Mouse (Mus musculus) midbrain, postnatal 0 days (tissue): ENCODE measurements around the gene Tbk1. TPM values are rescaled to one million over a fixed set of nuclear protein-coding genes. Genes with fewer than 3 reads are reported as not detected.

Experiments used
- ATAC-seq: fragments of 200-750 bp; cut with Nextera tagmentation; 2 replicates; pipeline ENCODE4 v1.8.0; 2017; ENCODE audit warnings: moderate number of reproducible peaks, mild to moderate bottlenecking, moderate TSS enrichment, moderate library complexity; ENCODE audit not compliant: low FRiP score
- DNase-seq: peaks from one replicate; pipeline ENCODE4 v3.0.0-alpha.2; 2015; ENCODE audit warnings: low spot score
- H3K27ac ChIP-seq: fragments of 300-500 bp; sonication (generic); 2 replicates; pipeline ENCODE4 v1.5.1; 2014; ENCODE audit warnings: low read depth, mild to moderate bottlenecking, low read length, mixed read lengths
- H3K27me3 ChIP-seq: fragments of 300-500 bp; sonication (generic); 2 replicates; pipeline ENCODE4 v1.6.1; 2014; ENCODE audit warnings: low read length, control low read depth, mixed read lengths; ENCODE audit not compliant: insufficient read depth
- H3K36me3 ChIP-seq: fragments of 300-500 bp; sonication (generic); 2 replicates; pipeline ENCODE4 v1.6.1; 2014; ENCODE audit warnings: low read length, control low read depth, mixed read lengths; ENCODE audit not compliant: insufficient read depth
- H3K4me1 ChIP-seq: fragments of 300-500 bp; sonication (generic); 2 replicates; pipeline ENCODE4 v1.6.1; 2014; ENCODE audit warnings: mild to moderate bottlenecking, control low read depth, antibody characterized with exemption, low read length, mixed read lengths; ENCODE audit not compliant: insufficient read depth
- H3K4me2 ChIP-seq: fragments of 300-500 bp; sonication (generic); 2 replicates; pipeline ENCODE4 v1.6.1; 2014; ENCODE audit warnings: low read depth, mild to moderate bottlenecking, low read length, mixed read lengths; ENCODE audit not compliant: poor library complexity, severe bottlenecking
- H3K4me3 ChIP-seq: fragments of 300-500 bp; sonication (generic); 2 replicates; pipeline ENCODE4 v1.5.1; 2014; ENCODE audit warnings: low read depth, mild to moderate bottlenecking, low read length, moderate library complexity
- H3K9ac ChIP-seq: fragments of 300-500 bp; sonication (generic); replicated peaks from 2 replicates; pipeline ENCODE4 v1.6.1; 2014; ENCODE audit warnings: mild to moderate bottlenecking, low read length, moderate library complexity, mixed read lengths; ENCODE audit not compliant: poor library complexity, severe bottlenecking
- H3K9me3 ChIP-seq: fragments of 300-500 bp; sonication (generic); 2 replicates; pipeline ENCODE4 v1.6.1; 2016; ENCODE audit warnings: low read length, control low read depth
- CTCF ChIP-seq: IDR thresholded peaks from 2 replicates; pipeline ENCODE4 v1.5.1; 2016; ENCODE audit warnings: antibody characterized with exemption, mild to moderate bottlenecking
- whole genome bisulfite sequencing: fragments of 180-500 bp; shearing (Covaris S2); extraction: QIAGEN DNeasy Blood & Tissue Kit; methylation state at CpG from one replicate; pipeline ENCODE4 v1.1.7; 2014; 5-methylcytosine and 5-hydroxymethylcytosine counted together
- polyA plus RNA-seq: library from polyadenylated mRNA; unstranded; fragments of >200 nt; fragmentation: Nextera tagmentation; extraction: Ambion mirVana; gene quantifications from 2 replicates; pipeline ENCODE4 v1.2.1, GENCODE M21; 2015
- total RNA-seq: library from RNA; depleted of rRNA; stranded (reverse); fragments of >200 nt; gene quantifications from 2 replicates; pipeline ENCODE4 v1.2.3, GENCODE M21; 2014

Tbk1 gene
- total and polyA plus RNA-seq, 2 experiments from 2014 or later = 16.5 to 24.8 TPM

GRCm38 (mm10) chr10:121626186-121626882 lies 39.7 kb upstream of the Tbk1 start, which contains the start of gene Xpot:
Gene Xpot (minus strand): TSS chr10:121626332.
- peaks cover 4% of the 10 kb centered on the region; the same call in 1 of the 2 replicates for H3K36me3 ChIP-seq
- no peaks in the 10 kb centered on the region for H3K27me3 ChIP-seq
- no peaks in the 10 kb centered on the region for H3K4me1 ChIP-seq
- peak within 1 kb of the TSS; percentile 85 for H3K4me3 ChIP-seq
- DNase-seq = peak; percentile 98
- peak within 1 kb of the TSS; percentile 74 for H3K9ac ChIP-seq
- peak within 1 kb of the TSS; percentile 77 for H3K4me2 ChIP-seq
- under 1% methylated on average over 67 of the region's 70 CpGs for WGBS
- TF ChIP-seq CTCF = no peak
- peak; percentile 99 for ATAC-seq
- H3K27ac ChIP-seq = peak within 1 kb of the TSS; percentile 87
- H3K9me3 ChIP-seq = no peaks in the 10 kb centered on the region

GRCm38 (mm10) chr10:121625407-121626185 lies 39.0 kb upstream of the Tbk1 start:
- no peaks in the 10 kb centered on the region for H3K4me1 ChIP-seq
- no peaks in the 10 kb centered on the region for H3K27me3 ChIP-seq
- peak overlapping the region; percentile 87 for H3K27ac ChIP-seq
- H3K4me2 ChIP-seq = peak overlapping the region; percentile 77
- peak; percentile 24 for DNase-seq
- H3K9me3 ChIP-seq = no peaks in the 10 kb centered on the region
- under 1% methylated on average over 32 of the region's 41 CpGs for WGBS
- H3K9ac ChIP-seq = peak overlapping the region; percentile 74
- H3K36me3 ChIP-seq = peaks cover 7% of the 10 kb centered on the region; the same call in 1 of the 2 replicates
- H3K4me3 ChIP-seq = peak overlapping the region; percentile 85
- no peak for ATAC-seq
- no peak; the same call in 1 of the 2 replicates for TF ChIP-seq CTCF

GRCm38 (mm10) chr10:121625006-121625405 lies 38.4 kb upstream of the Tbk1 start:
- Histone ChIP-seq H3K36me3 (peaks cover 7% of the 10 kb centered on the region; the same call in 1 of the 2 replicates), H3K9me3 (no peaks in the 10 kb centered on the region), H3K27me3 (no peaks in the 10 kb centered on the region), H3K4me2 (peak overlapping the region; percentile 77), H3K4me3 (peak overlapping the region; percentile 85), H3K9ac (peak overlapping the region; percentile 74; the same call in 1 of the 2 replicates), H3K27ac (no peak overlapping the region), H3K4me1 (no peaks in the 10 kb centered on the region)
- DNase-seq = no peak
- ATAC-seq = no peak
- no peak for TF ChIP-seq CTCF
- WGBS = 13% methylated on average over 9 of the region's 9 CpGs

- H3K9ac ChIP-seq = no peak overlapping the region
- peaks cover 7% of the 10 kb centered on the region; the same call in 1 of the 2 replicates for H3K36me3 ChIP-seq
- H3K4me3 ChIP-seq = no peak overlapping the region
- TF ChIP-seq CTCF = no peak
- H3K9me3 ChIP-seq = no peaks in the 10 kb centered on the region
- ATAC-seq (no peak), DNase-seq (no peak)
- WGBS = 83% methylated on average over 7 of the region's 7 CpGs
- no peaks in the 10 kb centered on the region for H3K27me3 ChIP-seq
- no peak overlapping the region for H3K27ac ChIP-seq
- no peak overlapping the region for H3K4me2 ChIP-seq
- H3K4me1 ChIP-seq = no peaks in the 10 kb centered on the region
Observed at GRCm38 (mm10) chr10:121623670-121624069, 37.1 kb upstream of the Tbk1 start.

- WGBS = 90% methylated on average over 6 of the region's 6 CpGs
- no peak for DNase-seq
- H3K36me3 ChIP-seq = peaks cover 16% of the 10 kb centered on the region
Observed at GRCm38 (mm10) chr10:121622431-121622830, 35.8 kb upstream of the Tbk1 start.

GRCm38 (mm10) chr10:121615935-121616334 lies 29.3 kb upstream of the Tbk1 start:
- no peaks in the 10 kb centered on the region for H3K9me3 ChIP-seq
- ATAC-seq = no peak
- no peak overlapping the region for H3K4me3 ChIP-seq
- H3K4me1 ChIP-seq = no peaks in the 10 kb centered on the region
- H3K36me3 ChIP-seq = peaks cover 44% of the 10 kb centered on the region
- H3K27ac ChIP-seq = no peak overlapping the region
- H3K9ac ChIP-seq = no peak overlapping the region
- H3K4me2 ChIP-seq = no peak overlapping the region
- no peak for TF ChIP-seq CTCF
- no peaks in the 10 kb centered on the region for H3K27me3 ChIP-seq
- no peak for DNase-seq
- 44% methylated on average over 7 of the region's 7 CpGs for WGBS

More at GRCm38 (mm10) chr10:121622431-121622830, 35.8 kb upstream of the Tbk1 start:
- H3K4me3 ChIP-seq = no peak overlapping the region
- TF ChIP-seq CTCF = no peak
- H3K4me1 ChIP-seq = no peaks in the 10 kb centered on the region
- H3K27ac ChIP-seq = no peak overlapping the region
- H3K27me3 ChIP-seq = no peaks in the 10 kb centered on the region
- no peak overlapping the region for H3K9ac ChIP-seq
- no peaks in the 10 kb centered on the region for H3K9me3 ChIP-seq
- H3K4me2 ChIP-seq = no peak overlapping the region
- ATAC-seq = no peak
